Comparison of ENCODE assay signal across 8 mouse cellular contexts in the genomic region with DNA sequence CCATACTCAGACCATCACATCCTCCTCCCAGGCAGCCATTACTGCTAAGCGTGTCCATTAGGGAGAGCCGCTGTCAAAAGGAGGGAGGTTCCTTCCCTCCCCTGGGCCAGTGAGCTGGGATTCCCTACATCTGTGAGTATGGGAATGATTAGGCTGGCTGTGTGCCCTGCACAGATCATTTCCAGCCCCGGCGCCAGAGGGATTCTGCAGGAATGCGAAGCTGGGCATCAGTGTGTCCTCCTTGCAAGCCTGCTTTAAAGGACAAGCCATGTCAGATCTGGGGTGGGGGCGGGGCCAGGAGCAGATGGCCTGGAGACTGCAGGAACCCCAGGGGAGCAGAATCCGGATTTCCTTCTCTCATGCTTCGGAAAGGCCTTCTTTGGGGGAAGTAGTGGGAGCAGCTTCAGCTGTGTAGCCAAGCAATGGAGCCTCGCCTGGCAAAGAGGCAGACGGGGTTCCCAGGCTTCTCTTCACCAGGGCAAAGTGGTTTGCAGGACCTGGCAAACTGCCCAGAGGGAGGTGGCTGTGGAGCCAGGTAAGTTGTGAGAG. TPM values are rescaled to one million over a fixed set of nuclear protein-coding genes. Genes with fewer than 3 reads are reported as not detected.
DNase-seq lines count a peak whose midpoint lies in the region; ATAC-seq and TF ChIP-seq lines count a peak whose summit lies in the region.

No protein-coding gene starts in this region.

- intact Hi-C loops in left cerebral cortex, postnatal 14 days (cut with DNase I): no loop called here

- H3K27me3 ChIP-seq in embryonic facial prominence, embryonic 15.5 days: no peaks in the 10 kb centered on the region
- H3K27me3 ChIP-seq in heart, embryonic 16.5 days (ENCODE audit: control insufficient read depth, insufficient read depth, low read length): no peaks in the 10 kb centered on the region
- no peaks in the 10 kb centered on the region for H3K27me3 ChIP-seq in lung, postnatal 0 days (replicated peaks; ENCODE audit: insufficient read depth, low read length)

- H3K27ac ChIP-seq in embryonic facial prominence, embryonic 15.5 days (replicated peaks): peak overlapping the region; percentile 80
- peak overlapping the region; percentile 61 for H3K27ac ChIP-seq in heart, embryonic 16.5 days (ENCODE audit: low read length)
- H3K27ac ChIP-seq in lung, postnatal 0 days (ENCODE audit: low read length): no peak overlapping the region

- H3K36me3 ChIP-seq in embryonic facial prominence, embryonic 15.5 days: no peaks in the 10 kb centered on the region
- H3K36me3 ChIP-seq in heart, embryonic 16.5 days (ENCODE audit: control insufficient read depth, insufficient read depth): no peaks in the 10 kb centered on the region
- no peaks in the 10 kb centered on the region for H3K36me3 ChIP-seq in lung, postnatal 0 days (ENCODE audit: insufficient read depth, low read length)

- TF ChIP-seq EP300 in lung, postnatal 0 days (IDR thresholded peaks at IDR 0.05): no peak

- WGBS in embryonic facial prominence, embryonic 15.5 days: 4% methylated on average over 10 of the region's 10 CpGs
- 17% methylated on average over 10 of the region's 10 CpGs for WGBS in heart, embryonic 16.5 days
- WGBS in lung, postnatal 0 days: 27% methylated on average over 10 of the region's 10 CpGs

- no peak overlapping the region for H3K9ac ChIP-seq in embryonic facial prominence, embryonic 15.5 days
- no peak overlapping the region for H3K9ac ChIP-seq in heart, embryonic 16.5 days (ENCODE audit: low read length)
- H3K9ac ChIP-seq in lung, postnatal 0 days (replicated peaks; ENCODE audit: low read depth): no peak overlapping the region

- peak overlapping the region; percentile 27 for H3K4me3 ChIP-seq in embryonic facial prominence, embryonic 15.5 days (replicated peaks)
- peak overlapping the region; percentile 19 for H3K4me3 ChIP-seq in heart, embryonic 16.5 days (ENCODE audit: low read length)
- no peak overlapping the region for H3K4me3 ChIP-seq in lung, postnatal 0 days (ENCODE audit: low read depth, low read length)

- peak; percentile 39 to 47 for DNase-seq in left cerebral cortex, postnatal 14 days (ENCODE audit: low spot score in 2 of 2)
- DNase-seq in left cerebral cortex, adult 8-10 months (ENCODE audit: low spot score in 2 of 2): no peak
- peak; percentile 83 for DNase-seq in kidney, postnatal 10 days
- DNase-seq in lung, postnatal 0 days (ENCODE audit: low spot score): peak; percentile 66
- peak; percentile 64 to 66 for DNase-seq in right cerebral cortex, postnatal 10 days (ENCODE audit: low spot score in 2 of 2)
- DNase-seq in thymus, postnatal 0 days (ENCODE audit: low spot score): no peak

- no peaks in the 10 kb centered on the region for H3K9me3 ChIP-seq in embryonic facial prominence, embryonic 15.5 days (replicated peaks)
- no peaks in the 10 kb centered on the region for H3K9me3 ChIP-seq in heart, embryonic 16.5 days (replicated peaks; ENCODE audit: control insufficient read depth, low read length)
- H3K9me3 ChIP-seq in lung, postnatal 0 days (ENCODE audit: low read length): no peaks in the 10 kb centered on the region

- H3K4me1 ChIP-seq in embryonic facial prominence, embryonic 15.5 days: peaks cover 32% of the 10 kb centered on the region
- peaks cover 15% of the 10 kb centered on the region for H3K4me1 ChIP-seq in heart, embryonic 16.5 days (ENCODE audit: control insufficient read depth, insufficient read depth, low read length)
- H3K4me1 ChIP-seq in lung, postnatal 0 days (ENCODE audit: insufficient read depth, low read depth, low read length): peaks cover 6% of the 10 kb centered on the region; the same call in 1 of the 2 replicates

- peak overlapping the region; percentile 44 for H3K4me2 ChIP-seq in embryonic facial prominence, embryonic 15.5 days (replicated peaks)
- peak overlapping the region; percentile 54 for H3K4me2 ChIP-seq in heart, embryonic 16.5 days (ENCODE audit: low read depth, low read length)
- H3K4me2 ChIP-seq in lung, postnatal 0 days (replicated peaks; ENCODE audit: low read depth, low read length): peak overlapping the region; percentile 27

- TF ChIP-seq CTCF in lung, postnatal 0 days (IDR thresholded peaks at IDR 0.05): no peak

- peak; percentile 90 for ATAC-seq in embryonic facial prominence, embryonic 15.5 days (ENCODE audit: insufficient number of reproducible peaks, low FRiP score, low TSS enrichment, low read depth)
- peak; percentile 64 for ATAC-seq in heart, embryonic 16.5 days (replicated peaks; ENCODE audit: extremely low read depth, insufficient read depth, low FRiP score)
- peak; percentile 70 for ATAC-seq in lung, postnatal 0 days

RNA-seq across cellular contexts. Expression of a gene that starts 45.3 kb away (rescaled TPM):
- 100 to 1,000 TPM; 148 to 158 TPM for total RNA-seq in left cerebral cortex, postnatal 14 days (2021)
- total RNA-seq in left cerebral cortex, adult 8-10 months (2022): 100 to 1,000 TPM; 171 to 183 (median 176) TPM
- polyA plus RNA-seq in embryonic facial prominence, embryonic 15.5 days (2015; fragmentation: Nextera tagmentation; extraction: Ambion mirVana): 30.8 and 32.1 TPM in 2 replicates
- polyA plus RNA-seq in heart, embryonic 16.5 days (2015; fragmentation: Nextera tagmentation; extraction: Ambion mirVana): 13.7 and 14.2 TPM in 2 replicates
- 12.7 and 19.3 TPM in 2 replicates for polyA plus RNA-seq in lung, postnatal 0 days (2015; fragmentation: Nextera tagmentation; extraction: Ambion mirVana)
- 14.7 and 17.8 TPM in 2 replicates for polyA plus RNA-seq in thymus, postnatal 0 days (2015; fragmentation: Nextera tagmentation; extraction: Ambion mirVana)

Comparison
In these comparisons a context has a peak if more than half of its experiments do, and no peak if none do; other contexts are left out.
1. DNase-seq: peak in left cerebral cortex, postnatal 14 days (2 of 2), kidney, postnatal 10 days (single experiment), lung, postnatal 0 days (single experiment) and right cerebral cortex, postnatal 10 days (2 of 2); none in left cerebral cortex, adult 8-10 months (0 of 2) and thymus, postnatal 0 days (single experiment).
2. Peak in every context shown above with its lines, with median percentiles within 50 percentile points of each other: ATAC-seq and H3K4me2 ChIP-seq.